Mouse (Mus musculus): ENCODE results near the gene Dcaf8. TPM values are rescaled to one million over a fixed set of nuclear protein-coding genes. Genes with fewer than 3 reads are reported as not detected.

Dcaf8 gene
- total and polyA plus RNA-seq, 3 experiments = 31.7 to 49.0 (median 45.8) TPM

- no peaks in the 10 kb centered on the region for H3K79me2 ChIP-seq (ENCODE audit: control insufficient read depth, insufficient read depth, low read length, poor library complexity)
- H3K27ac ChIP-seq (ENCODE audit: control insufficient read depth, low read depth, low read length) = no peak overlapping the region
- no peaks in the 10 kb centered on the region for H3K36me3 ChIP-seq (ENCODE audit: control insufficient read depth in 1 of 2, insufficient read depth in 2 of 2, low read length in 2 of 2)
- peak overlapping the region; percentile 81; the same call in 1 of the 2 replicates for H3K9ac ChIP-seq (ENCODE audit: control insufficient read depth, low read depth, low read length, poor library complexity, severe bottlenecking)
- H3K4me1 ChIP-seq (ENCODE audit: control insufficient read depth in 1 of 2, insufficient read depth in 2 of 2, low read length in 2 of 2) = peaks cover 3 to 14% of the 10 kb centered on the region in 2 experiments
- peak overlapping the region; percentile 58 to 91 for H3K4me3 ChIP-seq (ENCODE audit: control insufficient read depth in 1 of 2, insufficient read depth in 1 of 2, low read depth in 2 of 2, low read length in 2 of 2)
- H3K9me3 ChIP-seq (replicated peaks; ENCODE audit: insufficient read depth, low read length) = no peaks in the 10 kb centered on the region
- no peak for DNase-seq (ENCODE audit: low read depth, low spot score)
- TF ChIP-seq MAX (IDR thresholded peaks at IDR 0.05; ENCODE audit: low read length) (no peak), SIN3A (IDR thresholded peaks at IDR 0.05; ENCODE audit: low read length) (0 out of 2 replicates have a peak, but pooled peaks have one; percentile 3), POLR2AphosphoS5 (IDR thresholded peaks at IDR 0.05; ENCODE audit: borderline replicate concordance, low read depth, low read length) (no peak), JUND (IDR thresholded peaks at IDR 0.05; ENCODE audit: low read depth, low read length) (no peak), RCOR1 (IDR thresholded peaks at IDR 0.05; ENCODE audit: low read depth, low read length) (no peak), TBP (IDR thresholded peaks at IDR 0.05; ENCODE audit: low read depth, low read length) (no peak)
- H3K27me3 ChIP-seq (ENCODE audit: control insufficient read depth in 1 of 2, insufficient read depth in 2 of 2, low read length in 2 of 2) = no peaks in the 10 kb centered on the region
These were observed 57.8 kb downstream of the Dcaf8 start for GRCm38 (mm10) chr1:172205741-172206087.

- peak; percentile 60 for DNase-seq (ENCODE audit: low read depth, low spot score)
- Histone ChIP-seq H3K4me3 (ENCODE audit: control insufficient read depth in 1 of 2, insufficient read depth in 1 of 2, low read depth in 2 of 2, low read length in 2 of 2) (peak within 1 kb of the TSS; percentile 58 to 91), H3K27me3 (ENCODE audit: control insufficient read depth in 1 of 2, insufficient read depth in 2 of 2, low read length in 2 of 2) (no peaks in the 10 kb centered on the region), H3K9me3 (replicated peaks; ENCODE audit: insufficient read depth, low read length) (no peaks in the 10 kb centered on the region), H3K36me3 (ENCODE audit: control insufficient read depth in 1 of 2, insufficient read depth in 2 of 2, low read length in 2 of 2) (no peaks in the 10 kb centered on the region), H3K79me2 (ENCODE audit: control insufficient read depth, insufficient read depth, low read length, poor library complexity) (no peaks in the 10 kb centered on the region), H3K4me1 (ENCODE audit: control insufficient read depth in 1 of 2, insufficient read depth in 2 of 2, low read length in 2 of 2) (peaks cover 3 to 14% of the 10 kb centered on the region in 2 experiments), H3K9ac (ENCODE audit: control insufficient read depth, low read depth, low read length, poor library complexity, severe bottlenecking) (peak within 1 kb of the TSS; percentile 81), H3K27ac (ENCODE audit: control insufficient read depth, low read depth, low read length) (no peak within 1 kb of the TSS)
- no peak; the same call in 1 of the 2 replicates for TF ChIP-seq MXI1 (IDR thresholded peaks at IDR 0.05; ENCODE audit: low read depth, low read length)
- no peak for TF ChIP-seq EP300 (IDR thresholded peaks at IDR 0.05; ENCODE audit: low read depth in 1 of 2, low read length in 2 of 2)
- no peak for TF ChIP-seq MAFK (IDR thresholded peaks at IDR 0.05; ENCODE audit: borderline replicate concordance, low read depth, low read length)
- TF ChIP-seq POLR2A (IDR thresholded peaks at IDR 0.05; ENCODE audit: control insufficient read depth in 1 of 2, insufficient read depth in 1 of 2, low read depth in 1 of 2, low read length in 2 of 2, poor library complexity in 1 of 2) = peak; percentile 24 to 48; a peak in 2 of 4 replicates
- no peak for TF ChIP-seq USF1 (IDR thresholded peaks at IDR 0.05; ENCODE audit: low read depth, low read length)
- no peak for TF ChIP-seq ETS1 (IDR thresholded peaks at IDR 0.05; ENCODE audit: low read depth, low read length)
- TF ChIP-seq UBTF (IDR thresholded peaks at IDR 0.05; ENCODE audit: borderline replicate concordance, insufficient read depth, low read depth, low read length) = no peak
- no peak for TF ChIP-seq CHD1 (IDR thresholded peaks at IDR 0.05; ENCODE audit: low read depth, low read length)
- no peak for TF ChIP-seq BHLHE40 (IDR thresholded peaks at IDR 0.05; ENCODE audit: borderline replicate concordance, low read depth, low read length)
- TF ChIP-seq GATA1 (IDR thresholded peaks at IDR 0.05; ENCODE audit: low read depth, low read length) = no peak
- no peak for TF ChIP-seq TBP (IDR thresholded peaks at IDR 0.05; ENCODE audit: low read depth, low read length)
- no peak for TF ChIP-seq ZC3H11A (IDR thresholded peaks at IDR 0.05; ENCODE audit: low read depth, low read length)
- no peak for TF ChIP-seq SMC3 (IDR thresholded peaks at IDR 0.05; ENCODE audit: low read depth, low read length)
- TF ChIP-seq MYC (IDR thresholded peaks at IDR 0.05; ENCODE audit: low read depth, low read length) = no peak
- peak; percentile 58; the same call in 1 of the 2 replicates for TF ChIP-seq MAZ (IDR thresholded peaks at IDR 0.05; ENCODE audit: low read depth, low read length)
These were observed 58.4 kb downstream of the Dcaf8 start, which contains the start of gene Pea15a for GRCm38 (mm10) chr1:172206141-172206917. TSS of gene Pea15a (minus strand) at chr1:172206804.

Data from MEL (cell line).